Mouse (Mus musculus): ENCODE results near the gene Rgs7bp. TPM values are rescaled to one million over a fixed set of nuclear protein-coding genes. Genes with fewer than 3 reads are reported as not detected.
A peak's percentile ranks its signal among the peaks of the same experiment; 100 is the strongest.

Rgs7bp gene
- 0.45 and 0.58 TPM in 2 replicates for polyA plus RNA-seq (2015; fragmentation: Nextera tagmentation; extraction: Ambion mirVana)

DNA sequence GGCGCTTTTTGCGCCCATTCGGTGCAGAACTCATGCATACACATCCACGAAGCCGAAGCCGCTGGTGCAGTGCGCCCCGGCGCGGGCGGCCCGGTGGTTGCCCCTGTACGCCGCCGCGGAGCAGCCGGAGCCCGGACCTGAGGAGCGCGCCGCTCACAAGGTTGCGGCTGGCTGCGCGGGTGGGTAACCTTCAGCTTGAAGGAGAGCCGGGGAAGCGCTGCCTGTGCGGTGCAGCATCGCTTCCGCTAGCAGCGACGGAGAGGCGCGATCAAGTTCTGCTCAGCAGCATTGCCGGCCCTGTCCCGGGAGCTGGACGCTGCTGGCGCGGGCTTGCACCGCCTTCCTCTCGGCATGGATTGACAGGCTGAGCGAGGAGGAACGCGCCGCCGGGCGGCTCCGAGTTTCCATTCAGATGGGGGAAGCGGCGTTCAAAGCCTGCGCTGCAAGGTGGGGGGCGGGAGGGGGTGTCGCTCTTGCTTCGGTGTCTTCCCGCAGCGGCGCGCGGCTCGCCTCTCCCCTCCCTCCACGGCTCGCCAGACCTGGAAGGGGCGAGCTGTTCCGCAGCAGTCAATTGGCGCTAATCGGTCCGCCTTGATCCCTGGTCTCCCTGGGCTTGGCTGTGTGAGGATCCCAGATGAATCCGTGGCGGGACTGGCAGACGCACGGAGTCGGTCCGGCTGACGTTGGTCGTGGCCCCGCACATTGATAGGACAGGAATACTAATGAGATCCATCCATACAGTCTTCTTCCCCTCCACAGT is at the start of gene Rgs7bp:
Rgs7bp (minus strand) TSS at position 750 of the 760 bp plus-strand sequence.
- Histone ChIP-seq H3K36me3 (replicated peaks; ENCODE audit: insufficient read depth, low read length) (no peaks in the 10 kb centered on the region), H3K4me2 (ENCODE audit: low read depth, low read length) (peak within 1 kb of the TSS; percentile 90), H3K27me3 (ENCODE audit: insufficient read depth, low read length) (peaks cover 41% of the 10 kb centered on the region), H3K4me3 (ENCODE audit: low read depth, low read length) (peak within 1 kb of the TSS; percentile 65), H3K9ac (replicated peaks) (peak within 1 kb of the TSS; percentile 30; the same call in 1 of the 2 replicates), H3K27ac (ENCODE audit: low read depth) (peak within 1 kb of the TSS; percentile 34; the same call in 1 of the 2 replicates), H3K9me3 (ENCODE audit: low read length) (no peaks in the 10 kb centered on the region), H3K4me1 (ENCODE audit: insufficient read depth) (peaks cover 7% of the 10 kb centered on the region; the same call in 1 of the 2 replicates)
- DNase-seq (peak; percentile 57), ATAC-seq (peak; percentile 75)
- under 1% methylated on average over 72 of the region's 75 CpGs for WGBS (ENCODE audit: insufficient replicate concordance)
- TF ChIP-seq CTCF (IDR thresholded peaks at IDR 0.05; ENCODE audit: low read depth): no peak
- no peak for TF ChIP-seq EP300 (IDR thresholded peaks at IDR 0.05; ENCODE audit: low read depth)

DNA sequence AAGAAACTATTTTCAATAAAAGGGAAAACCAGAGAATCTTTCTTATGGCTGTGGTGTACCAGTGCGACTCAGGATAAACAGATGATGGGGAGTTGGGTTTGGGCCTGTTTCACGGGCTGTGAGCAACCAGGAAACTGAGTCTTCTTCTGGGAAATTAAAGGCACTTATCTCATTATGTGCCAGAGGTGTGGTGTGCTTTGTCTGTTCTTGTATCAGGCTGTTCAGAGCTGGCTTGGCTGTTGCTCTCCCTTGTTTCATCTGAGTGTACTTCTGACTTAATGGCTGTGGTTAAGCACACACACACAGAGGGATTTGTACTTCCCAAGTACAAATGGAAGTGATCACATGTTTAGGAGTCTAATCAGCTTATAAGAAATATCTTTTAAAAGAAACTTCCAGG is 49.7 kb upstream of the Rgs7bp start:
- Histone ChIP-seq H3K4me2 (ENCODE audit: low read depth, low read length) (no peak overlapping the region), H3K9me3 (ENCODE audit: low read length) (no peaks in the 10 kb centered on the region), H3K9ac (replicated peaks) (no peak overlapping the region), H3K4me3 (ENCODE audit: low read depth, low read length) (no peak overlapping the region), H3K27ac (ENCODE audit: low read depth) (no peak overlapping the region), H3K4me1 (ENCODE audit: insufficient read depth) (no peaks in the 10 kb centered on the region), H3K36me3 (replicated peaks; ENCODE audit: insufficient read depth, low read length) (no peaks in the 10 kb centered on the region), H3K27me3 (ENCODE audit: insufficient read depth, low read length) (no peaks in the 10 kb centered on the region)
- TF ChIP-seq CTCF (IDR thresholded peaks at IDR 0.05; ENCODE audit: low read depth) (no peak), EP300 (IDR thresholded peaks at IDR 0.05; ENCODE audit: low read depth) (no peak)
- WGBS (ENCODE audit: insufficient replicate concordance): 58% methylated on average over 2 of the region's 2 CpGs
- ATAC-seq (no peak), DNase-seq (no peak)

DNA sequence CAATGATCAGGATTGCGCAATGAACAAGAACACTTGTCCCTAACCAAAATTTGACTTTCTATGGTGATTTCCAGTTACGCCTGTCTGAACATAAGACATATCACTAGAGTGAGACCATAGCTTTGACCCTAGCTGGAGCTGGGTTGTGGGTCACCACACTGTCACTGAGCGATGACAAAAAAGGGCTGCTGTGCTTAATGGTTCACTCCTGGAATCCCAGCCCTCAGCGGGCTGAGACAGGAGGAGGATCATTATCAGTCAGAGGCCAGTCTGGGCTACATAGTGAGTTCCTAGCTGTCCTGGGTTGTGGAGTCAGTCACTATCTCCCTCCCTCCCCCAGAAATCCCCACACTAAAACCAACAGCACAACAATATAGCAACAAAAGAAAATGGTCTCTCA is 46.0 kb upstream of the Rgs7bp start:
- WGBS (ENCODE audit: insufficient replicate concordance): 77% methylated on average over 4 of the region's 4 CpGs
- Histone ChIP-seq H3K4me1 (ENCODE audit: insufficient read depth) (no peaks in the 10 kb centered on the region), H3K9me3 (ENCODE audit: low read length) (no peaks in the 10 kb centered on the region), H3K27me3 (ENCODE audit: insufficient read depth, low read length) (no peaks in the 10 kb centered on the region), H3K9ac (replicated peaks) (no peak overlapping the region), H3K4me3 (ENCODE audit: low read depth, low read length) (no peak overlapping the region), H3K36me3 (replicated peaks; ENCODE audit: insufficient read depth, low read length) (no peaks in the 10 kb centered on the region), H3K27ac (ENCODE audit: low read depth) (no peak overlapping the region), H3K4me2 (ENCODE audit: low read depth, low read length) (no peak overlapping the region)
- ATAC-seq (no peak), DNase-seq (no peak)
- TF ChIP-seq CTCF (IDR thresholded peaks at IDR 0.05; ENCODE audit: low read depth) (no peak), EP300 (IDR thresholded peaks at IDR 0.05; ENCODE audit: low read depth) (no peak)

DNA sequence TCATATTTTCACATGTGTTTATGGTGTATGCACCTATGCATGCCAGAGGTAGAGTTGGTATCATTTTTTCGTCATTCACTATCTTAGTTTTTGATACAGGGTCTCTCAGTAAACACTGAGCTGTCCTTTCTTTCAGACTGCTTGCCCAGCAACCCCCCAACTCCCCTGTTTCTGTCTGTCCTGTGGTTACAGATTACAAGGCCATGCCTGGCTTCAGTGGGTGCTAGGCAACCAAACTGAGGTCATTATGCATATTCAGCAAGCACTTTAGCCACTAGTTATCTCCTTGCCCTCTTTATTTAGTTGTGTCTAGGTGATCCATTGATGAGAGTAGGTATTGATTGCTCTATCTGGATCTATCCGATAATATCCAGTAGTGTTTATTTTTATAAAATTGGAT is 41.6 kb upstream of the Rgs7bp start:
- Histone ChIP-seq H3K9me3 (ENCODE audit: low read length) (no peaks in the 10 kb centered on the region), H3K9ac (replicated peaks) (no peak overlapping the region), H3K4me3 (ENCODE audit: low read depth, low read length) (no peak overlapping the region), H3K4me2 (ENCODE audit: low read depth, low read length) (no peak overlapping the region), H3K27me3 (ENCODE audit: insufficient read depth, low read length) (no peaks in the 10 kb centered on the region), H3K27ac (ENCODE audit: low read depth) (no peak overlapping the region), H3K36me3 (replicated peaks; ENCODE audit: insufficient read depth, low read length) (no peaks in the 10 kb centered on the region), H3K4me1 (ENCODE audit: insufficient read depth) (no peaks in the 10 kb centered on the region)
- no peak for ATAC-seq
- no peak for DNase-seq
- 63% methylated on average over 2 of the region's 2 CpGs for WGBS (ENCODE audit: insufficient replicate concordance)
- TF ChIP-seq EP300 (IDR thresholded peaks at IDR 0.05; ENCODE audit: low read depth): no peak
- TF ChIP-seq CTCF (IDR thresholded peaks at IDR 0.05; ENCODE audit: low read depth): no peak

DNA sequence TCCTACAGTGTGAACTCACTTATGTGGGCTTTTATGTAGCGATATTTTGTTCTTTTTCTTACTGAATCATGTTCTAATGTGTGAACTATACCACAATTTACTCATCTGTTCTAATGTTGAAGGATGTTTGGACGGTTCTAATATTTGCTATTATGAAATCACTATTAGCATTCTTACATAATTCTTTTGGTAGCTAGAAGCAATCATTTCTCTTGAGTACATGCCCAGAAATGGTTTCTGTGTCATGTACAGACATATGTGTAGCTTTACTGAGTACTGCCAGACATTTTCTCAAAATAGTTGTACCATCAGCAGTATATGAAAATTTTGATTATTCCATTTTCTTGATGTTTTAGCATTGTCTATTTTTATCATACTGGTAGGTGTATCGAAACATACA is 34.5 kb upstream of the Rgs7bp start:
- Histone ChIP-seq H3K36me3 (replicated peaks; ENCODE audit: insufficient read depth, low read length) (no peaks in the 10 kb centered on the region), H3K9me3 (ENCODE audit: low read length) (no peaks in the 10 kb centered on the region), H3K9ac (replicated peaks) (no peak overlapping the region), H3K27ac (ENCODE audit: low read depth) (no peak overlapping the region), H3K27me3 (ENCODE audit: insufficient read depth, low read length) (no peaks in the 10 kb centered on the region), H3K4me2 (ENCODE audit: low read depth, low read length) (no peak overlapping the region), H3K4me3 (ENCODE audit: low read depth, low read length) (no peak overlapping the region), H3K4me1 (ENCODE audit: insufficient read depth) (no peaks in the 10 kb centered on the region)
- ATAC-seq (no peak), DNase-seq (no peak)
- WGBS (ENCODE audit: insufficient replicate concordance): 72% methylated on average over 3 of the region's 3 CpGs
- TF ChIP-seq EP300 (IDR thresholded peaks at IDR 0.05; ENCODE audit: low read depth): no peak
- TF ChIP-seq CTCF (IDR thresholded peaks at IDR 0.05; ENCODE audit: low read depth): no peak

DNA sequence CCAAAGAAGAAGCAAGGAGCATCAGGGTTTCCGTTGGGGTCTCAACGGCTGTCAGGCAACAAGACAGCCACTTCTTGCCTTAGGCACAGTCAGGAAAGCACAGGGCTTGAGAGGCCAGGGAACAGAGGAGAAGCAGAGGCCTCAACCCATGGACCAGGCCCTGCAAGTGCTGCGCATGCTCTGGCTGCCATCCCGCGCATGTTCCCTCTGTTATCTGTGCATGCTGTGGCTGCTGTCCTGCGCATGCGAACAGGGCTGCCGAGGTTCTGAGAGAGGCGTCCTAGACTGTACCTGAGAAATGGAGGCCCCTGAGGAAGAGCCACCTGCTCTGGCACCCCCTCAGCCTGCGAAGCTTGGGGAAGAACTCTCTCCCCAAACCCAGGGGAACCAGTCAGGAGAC is 27.1 kb upstream of the Rgs7bp start, which contains the start of gene 4933425L06Rik:
4933425L06Rik (plus strand) TSS at position 261 of the 400 bp plus-strand sequence.
- H3K27me3 ChIP-seq (ENCODE audit: insufficient read depth, low read length): no peaks in the 10 kb centered on the region
- H3K27ac ChIP-seq (ENCODE audit: low read depth): no peak within 1 kb of the TSS
- H3K4me1 ChIP-seq (ENCODE audit: insufficient read depth): no peaks in the 10 kb centered on the region
- no peak within 1 kb of the TSS for H3K4me2 ChIP-seq (ENCODE audit: low read depth, low read length)
- no peak within 1 kb of the TSS for H3K9ac ChIP-seq (replicated peaks)
- TF ChIP-seq CTCF (IDR thresholded peaks at IDR 0.05; ENCODE audit: low read depth): no peak
- TF ChIP-seq EP300 (IDR thresholded peaks at IDR 0.05; ENCODE audit: low read depth): no peak
- DNase-seq (no peak), ATAC-seq (no peak)
- H3K36me3 ChIP-seq (replicated peaks; ENCODE audit: insufficient read depth, low read length): no peaks in the 10 kb centered on the region
- H3K4me3 ChIP-seq (ENCODE audit: low read depth, low read length): no peak within 1 kb of the TSS
- H3K9me3 ChIP-seq (ENCODE audit: low read length): no peaks in the 10 kb centered on the region
- 80% methylated on average over 10 of the region's 10 CpGs for WGBS (ENCODE audit: insufficient replicate concordance)

Measured in liver, postnatal 0 days (tissue).